Mouse (Mus musculus): ENCODE results near the gene Smim10l1. TPM values are rescaled to one million over a fixed set of nuclear protein-coding genes. Genes with fewer than 3 reads are reported as not detected.
A peak's percentile ranks its signal among the peaks of the same experiment; 100 is the strongest.

Smim10l1 gene
- polyA plus RNA-seq (2016; fragmentation: Nextera tagmentation; extraction: Ambion mirVana) = 79.3 and 84.2 TPM in 2 replicates

- no peaks in the 10 kb centered on the region for H3K27me3 ChIP-seq (replicated peaks)
- peak within 1 kb of the TSS; percentile 61 for H3K4me2 ChIP-seq
- peak within 1 kb of the TSS; percentile 90 for H3K4me3 ChIP-seq
- no peaks in the 10 kb centered on the region for H3K9me3 ChIP-seq (replicated peaks)
- peaks cover 7% of the 10 kb centered on the region for H3K36me3 ChIP-seq
- peak within 1 kb of the TSS; percentile 97 for H3K27ac ChIP-seq (ENCODE audit: poor library complexity, severe bottlenecking)
- no peak for ATAC-seq (ENCODE audit: insufficient number of reproducible peaks, low FRiP score)
- peak within 1 kb of the TSS; percentile 98 for H3K9ac ChIP-seq
- no peaks in the 10 kb centered on the region for H3K4me1 ChIP-seq (replicated peaks)
Measured at GRCm38 (mm10) chr6:133104609-133104921, at the start of gene Smim10l1. Gene Smim10l1 (plus strand): TSS chr6:133104909.

DNA sequence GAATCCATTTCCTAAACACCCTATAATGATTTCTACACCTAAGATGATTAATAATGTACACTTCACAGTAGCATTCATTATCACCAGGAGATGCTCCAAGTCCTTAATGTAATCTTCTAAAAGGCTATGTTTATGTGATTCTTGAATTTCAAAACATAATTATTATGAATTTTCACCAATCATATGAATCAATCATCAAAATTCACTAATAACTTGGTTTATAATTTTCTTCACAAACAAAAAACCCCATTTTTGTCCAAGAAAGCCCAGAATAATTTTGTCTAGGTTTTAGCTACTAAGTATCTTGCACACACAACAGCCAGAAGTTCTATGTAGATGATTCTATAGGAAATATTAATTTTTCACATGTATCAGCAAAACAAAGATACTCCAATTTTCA lies 49.0 kb upstream of the Smim10l1 start, which contains the start of gene Tas2r140:
TSS of gene Tas2r140 (minus strand) at position 101 of the 400 bp plus-strand sequence.
- ATAC-seq (ENCODE audit: insufficient number of reproducible peaks, low FRiP score) = no peak
- H3K4me3 ChIP-seq = no peak within 1 kb of the TSS

GRCm38 (mm10) chr6:133092226-133092625 lies 12.5 kb upstream of the Smim10l1 start:
- H3K9ac ChIP-seq = no peak overlapping the region
- no peak for ATAC-seq (ENCODE audit: insufficient number of reproducible peaks, low FRiP score)
- H3K36me3 ChIP-seq = no peaks in the 10 kb centered on the region
- H3K4me2 ChIP-seq = no peak overlapping the region
- H3K27ac ChIP-seq (ENCODE audit: poor library complexity, severe bottlenecking) = no peak overlapping the region
- no peak overlapping the region for H3K4me3 ChIP-seq
- H3K9me3 ChIP-seq (replicated peaks) = no peaks in the 10 kb centered on the region
- WGBS = 73% methylated on average over 8 of the region's 8 CpGs
- no peaks in the 10 kb centered on the region for H3K4me1 ChIP-seq (replicated peaks)
- H3K27me3 ChIP-seq (replicated peaks) = no peaks in the 10 kb centered on the region

More for the DNA sequence above, 49.0 kb upstream of the Smim10l1 start, which contains the start of gene Tas2r140:
- H3K4me2 ChIP-seq = no peak within 1 kb of the TSS
- no peak within 1 kb of the TSS for H3K27ac ChIP-seq (ENCODE audit: poor library complexity, severe bottlenecking)
- no peaks in the 10 kb centered on the region for H3K27me3 ChIP-seq (replicated peaks)
- no peak within 1 kb of the TSS for H3K9ac ChIP-seq
- no peaks in the 10 kb centered on the region for H3K9me3 ChIP-seq (replicated peaks)
- no peaks in the 10 kb centered on the region for H3K4me1 ChIP-seq (replicated peaks)
- no peaks in the 10 kb centered on the region for H3K36me3 ChIP-seq

- WGBS = 38% methylated on average over 1 of the region's 1 CpGs
- H3K4me3 ChIP-seq = no peak overlapping the region
- no peaks in the 10 kb centered on the region for H3K4me1 ChIP-seq (replicated peaks)
Measured at GRCm38 (mm10) chr6:133102430-133102829, 2.3 kb upstream of the Smim10l1 start.

DNA sequence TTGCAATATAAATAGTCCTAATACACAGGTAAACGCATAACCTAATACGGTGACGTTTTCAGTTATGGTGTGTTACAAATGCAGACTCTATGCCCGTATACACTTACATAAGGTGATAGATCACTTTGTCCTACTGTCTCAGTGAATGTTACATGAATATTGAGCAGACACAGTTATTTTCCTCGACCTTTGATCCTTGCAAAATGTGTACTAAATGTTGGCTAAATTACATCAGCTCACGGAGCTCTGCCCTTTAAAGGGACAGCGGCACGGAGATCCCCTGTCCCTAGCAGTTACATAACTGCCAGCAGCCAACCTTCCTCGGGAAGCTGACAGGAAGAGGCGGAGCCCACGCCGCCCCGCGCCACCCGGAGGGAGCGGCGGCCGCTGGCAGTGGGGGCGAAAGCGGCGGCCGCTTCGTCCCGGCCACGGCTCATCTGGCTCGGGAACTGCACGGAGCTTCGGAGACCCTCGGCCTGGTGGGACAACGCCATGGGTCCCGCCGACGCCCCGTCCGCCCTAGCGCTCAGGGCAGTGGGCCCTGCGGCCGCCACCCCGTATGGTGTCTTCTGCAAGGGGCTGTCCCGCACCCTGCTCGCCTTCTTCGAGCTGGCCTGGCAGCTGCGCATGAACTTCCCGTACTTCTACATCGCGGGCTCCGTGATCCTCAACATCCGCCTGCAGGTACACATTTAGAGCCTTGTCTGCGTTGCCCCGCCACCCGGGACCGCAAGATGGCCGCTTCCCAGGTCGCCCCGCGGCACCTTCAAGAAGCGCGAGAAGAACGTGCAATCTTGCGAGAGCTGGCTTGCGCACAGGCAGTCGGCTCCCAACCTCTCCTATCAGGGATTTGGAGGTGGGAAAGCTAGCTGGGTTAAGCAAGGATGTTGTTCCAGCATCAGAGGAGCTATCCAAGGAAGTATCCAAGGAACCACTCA lies 482 bp downstream of the Smim10l1 start:
- ATAC-seq (ENCODE audit: insufficient number of reproducible peaks, low FRiP score) = peak; percentile 94
- peak overlapping the region; percentile 61 for H3K4me2 ChIP-seq
- H3K4me1 ChIP-seq (replicated peaks) = no peaks in the 10 kb centered on the region
- H3K36me3 ChIP-seq = peaks cover 7% of the 10 kb centered on the region
- H3K4me3 ChIP-seq = peak overlapping the region; percentile 90
- peak overlapping the region; percentile 97 for H3K27ac ChIP-seq (ENCODE audit: poor library complexity, severe bottlenecking)
- no peaks in the 10 kb centered on the region for H3K9me3 ChIP-seq (replicated peaks)
- no peaks in the 10 kb centered on the region for H3K27me3 ChIP-seq (replicated peaks)
- H3K9ac ChIP-seq = peak overlapping the region; percentile 98
- WGBS = 1% methylated on average over 58 of the region's 62 CpGs

More at GRCm38 (mm10) chr6:133102430-133102829, 2.3 kb upstream of the Smim10l1 start:
- 0 out of 2 replicates have a peak, but pooled peaks cover 1% of the 10 kb centered on the region for H3K36me3 ChIP-seq
- H3K9ac ChIP-seq = no peak overlapping the region
- H3K9me3 ChIP-seq (replicated peaks) = no peaks in the 10 kb centered on the region
- no peak overlapping the region for H3K4me2 ChIP-seq
- no peaks in the 10 kb centered on the region for H3K27me3 ChIP-seq (replicated peaks)
- no peak overlapping the region for H3K27ac ChIP-seq (ENCODE audit: poor library complexity, severe bottlenecking)
- ATAC-seq (ENCODE audit: insufficient number of reproducible peaks, low FRiP score) = no peak

Other genes starting within 250 kb of the Smim10l1 start
- not detected in 2 replicates for gene Tas2r116, start 249.5 kb upstream of the Smim10l1 start, polyA plus RNA-seq (2016; fragmentation: Nextera tagmentation; extraction: Ambion mirVana)
- gene Tas2r110, start 236.9 kb upstream of the Smim10l1 start, polyA plus RNA-seq (2016; fragmentation: Nextera tagmentation; extraction: Ambion mirVana) = not detected in 2 replicates
- gene Tas2r113, start 211.9 kb upstream of the Smim10l1 start, polyA plus RNA-seq (2016; fragmentation: Nextera tagmentation; extraction: Ambion mirVana) = not detected in 2 replicates
- gene Tas2r125, start 195.3 kb upstream of the Smim10l1 start, polyA plus RNA-seq (2016; fragmentation: Nextera tagmentation; extraction: Ambion mirVana) = not detected in 2 replicates
- gene Tas2r129, start 153.8 kb upstream of the Smim10l1 start, polyA plus RNA-seq (2016; fragmentation: Nextera tagmentation; extraction: Ambion mirVana) = not detected in 2 replicates
- not detected in 2 replicates for gene Tas2r131, start 147.0 kb upstream of the Smim10l1 start, polyA plus RNA-seq (2016; fragmentation: Nextera tagmentation; extraction: Ambion mirVana)
- not detected in 2 replicates for gene Tas2r109, start 123.9 kb upstream of the Smim10l1 start, polyA plus RNA-seq (2016; fragmentation: Nextera tagmentation; extraction: Ambion mirVana)
- gene Tas2r103, start 67.8 kb upstream of the Smim10l1 start, polyA plus RNA-seq (2016; fragmentation: Nextera tagmentation; extraction: Ambion mirVana) = not detected in 2 replicates
- gene Tas2r140, start 49.1 kb upstream of the Smim10l1 start, polyA plus RNA-seq (2016; fragmentation: Nextera tagmentation; extraction: Ambion mirVana) = not detected in 2 replicates
- gene 5530400C23Rik, start 187.3 kb downstream of the Smim10l1 start, polyA plus RNA-seq (2016; fragmentation: Nextera tagmentation; extraction: Ambion mirVana) = not detected in 2 replicates